Mouse (Mus musculus) gastrocnemius, postnatal 25 days (tissue): Measurements from ENCODE around the gene Ktn1. TPM values are rescaled to one million over a fixed set of nuclear protein-coding genes. Genes with fewer than 3 reads are reported as not detected.

Source experiments
- DNase-seq: peaks from one replicate; pipeline ENCODE4 v3.0.0; 2022
- total RNA-seq, 2 experiments: library from RNA; stranded (reverse); gene quantifications; 1 replicate in 1 of 2; 2 replicates in 1 of 2; pipeline ENCODE4 v1.2.3; 2021

Ktn1 gene
- total RNA-seq, 2 experiments from 2014 or later = 158 to 175 TPM

DNA sequence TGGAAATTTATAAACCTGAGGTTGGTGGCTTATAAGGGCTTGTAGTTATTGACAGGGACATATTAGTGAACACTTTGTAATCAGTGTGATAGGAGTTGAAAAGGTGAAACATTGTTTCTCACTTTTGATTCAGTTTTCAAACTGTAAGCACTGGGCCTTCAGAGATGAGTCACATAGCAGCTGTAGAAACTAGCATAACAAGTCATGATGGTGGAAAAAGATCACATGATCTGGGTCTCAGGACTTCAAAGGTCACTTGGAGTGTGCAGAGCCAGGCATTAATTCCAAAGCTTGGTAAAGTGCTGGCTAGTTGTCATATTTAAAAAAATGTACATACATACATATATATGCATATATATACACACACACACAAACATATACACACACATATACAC lies 16.2 kb downstream of the Ktn1 start:
- DNase-seq = no peak

DNA sequence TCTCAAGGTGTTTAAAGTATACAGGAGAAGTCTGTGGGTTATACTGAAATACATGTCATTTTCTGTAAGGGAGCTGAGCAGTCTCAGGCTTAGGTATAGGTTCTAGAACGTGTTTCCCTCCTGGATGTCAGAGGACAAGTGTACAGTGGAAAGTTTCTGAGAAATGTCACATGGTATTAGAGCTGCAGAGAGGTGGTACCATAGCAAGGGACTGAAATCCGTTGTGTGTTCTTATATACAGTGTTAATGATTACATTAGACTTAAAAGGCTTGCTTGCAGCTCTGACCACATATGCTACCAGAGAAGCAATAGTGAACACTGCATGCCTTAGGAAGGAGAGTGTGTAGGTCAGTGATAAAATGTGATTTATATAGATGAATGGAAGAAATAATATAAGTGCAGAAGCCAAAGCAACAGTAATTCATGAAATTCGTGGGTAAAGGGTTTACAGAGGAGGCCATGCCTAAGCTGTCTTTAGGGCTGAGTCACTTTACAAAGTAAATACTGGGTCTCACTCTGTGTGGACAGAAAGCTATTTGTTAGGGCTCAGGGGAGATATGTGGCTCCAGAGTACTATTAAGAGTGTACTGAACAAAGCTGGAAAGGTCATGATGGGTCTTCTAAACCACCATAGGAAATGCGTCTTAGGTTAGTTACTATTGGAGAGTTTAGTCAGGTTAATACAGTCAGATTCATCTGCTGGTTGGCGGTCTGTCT lies 17.0 kb downstream of the Ktn1 start:
- DNase-seq = no peak

DNA sequence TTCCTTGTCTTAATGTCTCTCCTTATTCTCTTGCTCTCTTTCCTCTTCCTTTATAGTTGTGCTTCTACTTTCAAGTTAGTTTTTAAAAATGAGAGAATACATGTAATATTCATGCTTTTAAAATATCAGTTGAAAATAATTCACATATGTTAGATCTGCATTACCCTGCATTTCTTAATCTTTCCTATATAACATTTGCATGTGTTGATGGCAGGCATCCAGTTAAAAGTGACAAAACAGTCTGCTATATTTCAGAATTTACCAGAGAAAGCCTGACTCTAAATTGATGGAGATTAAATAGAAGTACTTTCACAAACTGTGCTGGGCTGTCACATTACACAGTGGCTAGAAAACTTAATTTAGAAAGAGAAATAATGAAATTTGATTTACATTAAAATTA lies 19.8 kb downstream of the Ktn1 start:
- no peak for DNase-seq

DNA sequence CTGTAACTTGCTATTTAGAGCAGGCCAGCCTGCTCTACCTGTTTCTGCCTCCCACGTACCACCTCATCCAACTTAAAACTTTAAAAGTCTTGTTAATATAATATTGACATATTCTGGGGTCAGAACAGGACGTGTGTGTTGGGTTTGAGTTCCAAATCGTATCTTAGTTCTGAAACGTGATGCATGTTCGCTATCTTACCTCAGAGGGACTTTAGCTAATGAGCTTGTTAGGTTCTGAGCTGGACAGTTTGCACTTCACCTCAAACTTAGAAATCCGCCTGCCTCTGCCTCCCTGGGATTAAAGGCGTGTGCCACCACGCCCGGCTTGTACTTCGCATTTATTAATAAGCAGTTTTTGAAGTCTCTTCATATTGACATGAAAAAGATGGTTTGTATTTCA lies 34.6 kb downstream of the Ktn1 start:
- DNase-seq = no peak

DNA sequence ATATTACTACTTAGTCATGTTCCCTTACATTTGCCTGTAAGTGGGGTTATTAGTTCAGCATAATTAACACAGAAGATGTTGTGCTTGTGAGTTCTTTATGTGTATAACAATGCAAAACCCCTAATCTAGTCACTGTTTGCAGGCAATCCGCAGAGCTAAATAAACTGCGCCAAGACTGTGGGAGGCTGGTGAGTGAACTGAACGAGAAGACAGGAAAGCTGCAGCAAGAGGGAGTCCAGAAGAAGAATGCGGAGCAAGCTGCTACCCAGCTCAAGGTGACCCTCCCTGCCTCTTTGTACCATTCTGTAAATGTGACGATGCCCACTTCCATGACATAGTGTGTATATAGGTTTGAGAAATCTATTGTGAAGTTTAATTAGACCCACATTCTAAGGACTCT lies 36.3 kb downstream of the Ktn1 start:
- DNase-seq = no peak

DNA sequence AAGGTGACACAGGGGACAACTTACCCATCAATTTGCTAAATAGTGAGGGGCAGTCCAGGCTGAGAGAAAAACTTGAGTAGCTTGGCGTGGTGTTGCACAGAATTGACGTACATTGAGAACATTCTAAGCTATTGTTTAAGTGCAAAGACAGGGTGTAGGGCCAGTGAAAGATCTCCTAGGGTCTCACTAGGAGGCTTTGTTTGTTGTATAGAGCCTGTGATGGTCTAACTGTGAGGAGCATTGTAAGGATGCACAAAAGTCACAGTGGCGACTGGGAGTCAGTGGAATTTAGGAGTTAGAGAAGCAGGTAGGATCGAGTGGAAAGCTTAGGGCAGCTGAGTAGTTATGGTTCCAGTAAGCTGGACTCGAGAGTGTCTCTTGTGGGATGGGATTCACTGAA lies 50.9 kb downstream of the Ktn1 start:
- no peak for DNase-seq

DNA sequence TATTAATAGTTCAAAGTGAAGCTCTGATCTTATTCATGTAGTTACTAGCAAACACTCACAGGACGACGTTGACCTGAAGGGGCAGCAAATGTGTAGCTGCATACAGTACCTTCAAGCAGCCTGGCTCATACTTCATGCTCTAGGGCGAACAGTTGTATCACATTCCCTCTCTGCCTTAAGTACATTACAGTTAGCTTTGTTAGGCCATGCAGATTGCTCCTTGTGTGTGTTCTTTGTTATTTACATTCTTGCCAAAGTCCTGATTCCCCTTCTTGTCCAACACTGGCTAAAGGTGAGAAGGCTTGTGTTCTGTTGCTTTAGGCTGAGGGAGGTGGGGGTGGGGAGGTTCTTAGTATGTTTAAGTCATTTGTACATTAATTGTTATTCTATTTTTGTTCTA lies 61.3 kb downstream of the Ktn1 start:
- no peak for DNase-seq

DNA sequence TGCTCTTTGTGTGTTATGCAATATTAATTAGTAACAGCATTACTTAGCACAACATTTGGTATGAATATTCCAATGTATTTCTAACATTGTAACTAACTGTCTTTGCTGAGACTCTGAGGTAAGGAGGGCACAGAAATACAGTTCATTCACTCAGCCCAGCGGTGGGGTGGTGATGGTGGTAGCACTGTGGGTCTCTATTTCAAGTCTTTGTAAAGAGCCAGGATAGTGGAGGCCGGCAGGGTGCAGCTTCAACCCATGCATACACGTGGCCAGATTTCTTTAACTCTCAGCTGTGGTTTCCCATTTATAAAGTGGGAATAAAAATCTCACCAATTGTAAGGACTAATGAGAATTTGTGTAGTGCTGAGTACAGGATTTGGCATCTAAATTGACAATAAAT lies 67.5 kb downstream of the Ktn1 start:
- no peak for DNase-seq

DNA sequence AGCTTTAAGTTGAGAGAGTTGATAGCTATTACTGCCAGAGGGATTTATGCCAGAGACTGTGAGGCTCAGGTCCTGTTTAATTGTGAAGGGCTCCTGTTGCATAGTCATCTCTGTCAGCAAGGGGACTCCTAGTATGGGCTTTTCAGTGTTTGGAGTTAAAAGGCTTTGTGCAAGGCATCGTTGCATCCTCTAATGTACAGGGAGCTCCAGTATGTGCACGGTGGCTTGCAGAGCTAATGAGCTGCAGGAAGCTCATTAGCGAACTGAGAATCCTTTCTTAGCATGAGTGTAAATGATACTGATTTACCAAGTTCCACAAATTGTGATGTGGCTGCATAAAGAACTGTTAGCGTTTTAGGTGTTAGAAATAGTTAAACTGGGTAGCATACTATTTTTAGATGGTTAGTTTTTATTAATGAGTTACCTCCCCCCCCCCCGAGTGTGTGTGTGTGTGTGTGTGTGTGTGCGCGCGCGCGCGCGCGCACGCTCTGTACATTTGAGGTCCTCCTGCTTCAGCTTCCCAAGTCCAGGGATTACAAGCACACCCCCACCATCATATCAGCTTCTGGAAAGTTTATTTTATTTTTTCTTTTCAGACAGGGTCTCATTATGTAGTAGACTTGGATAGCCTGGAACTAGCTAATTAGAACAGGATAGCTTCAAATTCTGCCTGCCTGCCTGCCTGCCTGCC lies 69.8 kb downstream of the Ktn1 start:
- no peak for DNase-seq

DNA sequence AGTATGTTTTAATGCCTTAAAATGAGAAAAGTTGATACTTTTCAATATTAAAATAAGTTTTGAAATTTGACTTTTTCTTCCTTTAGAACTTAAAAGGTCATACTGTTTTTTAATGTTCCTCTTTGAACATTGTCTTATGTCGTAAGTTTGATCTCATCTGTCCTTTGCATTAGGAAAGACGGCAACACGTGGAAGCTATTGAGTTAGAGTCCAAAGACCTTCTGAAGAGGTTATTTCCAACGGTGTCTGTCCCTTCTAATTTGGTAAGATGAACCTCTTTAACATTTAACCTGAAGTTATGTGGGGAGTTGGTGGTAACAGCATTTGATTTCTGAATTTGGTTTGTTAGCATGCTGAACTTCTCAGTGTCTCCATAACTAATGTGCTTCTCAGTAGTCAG lies 71.8 kb downstream of the Ktn1 start:
- DNase-seq = no peak

DNA sequence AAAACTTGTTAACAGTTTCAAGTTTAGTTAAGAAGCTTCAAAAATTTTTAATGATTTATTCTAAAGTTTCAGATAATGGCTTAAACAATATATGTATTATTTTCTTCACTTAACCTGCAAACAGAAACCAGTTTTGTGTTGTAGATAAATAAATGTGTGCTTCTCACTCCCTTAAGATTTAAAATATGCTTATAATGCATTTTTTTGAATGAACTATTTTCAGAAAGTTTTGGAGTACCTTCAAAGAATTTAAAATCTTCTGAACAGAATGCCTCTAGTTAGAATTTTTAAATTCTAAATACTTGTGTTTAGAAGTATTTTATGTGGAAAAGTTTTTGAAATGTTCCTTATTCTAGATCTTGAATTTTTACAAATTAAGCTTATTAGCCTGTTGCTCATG lies 74.8 kb downstream of the Ktn1 start:
- no peak for DNase-seq

DNA sequence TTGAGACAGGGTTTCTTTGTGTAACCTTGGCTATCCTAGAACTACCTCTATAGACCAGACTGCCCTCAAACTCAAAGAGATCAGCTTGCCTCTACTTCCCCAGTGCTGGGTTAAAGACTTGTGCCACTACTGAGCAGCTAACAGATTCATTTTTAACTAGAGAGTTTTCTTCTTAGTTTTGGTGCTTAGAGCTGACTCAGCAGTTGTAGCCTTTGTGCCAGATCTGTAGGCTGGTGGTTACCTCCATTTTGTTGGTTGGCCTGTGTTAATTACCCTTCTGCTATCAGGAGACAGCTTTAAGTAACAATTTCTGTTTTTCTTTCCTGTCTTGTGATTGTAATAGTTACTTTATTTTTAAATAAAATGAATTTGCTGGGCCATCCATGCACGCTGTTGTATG lies 80.3 kb downstream of the Ktn1 start:
- no peak for DNase-seq

DNA sequence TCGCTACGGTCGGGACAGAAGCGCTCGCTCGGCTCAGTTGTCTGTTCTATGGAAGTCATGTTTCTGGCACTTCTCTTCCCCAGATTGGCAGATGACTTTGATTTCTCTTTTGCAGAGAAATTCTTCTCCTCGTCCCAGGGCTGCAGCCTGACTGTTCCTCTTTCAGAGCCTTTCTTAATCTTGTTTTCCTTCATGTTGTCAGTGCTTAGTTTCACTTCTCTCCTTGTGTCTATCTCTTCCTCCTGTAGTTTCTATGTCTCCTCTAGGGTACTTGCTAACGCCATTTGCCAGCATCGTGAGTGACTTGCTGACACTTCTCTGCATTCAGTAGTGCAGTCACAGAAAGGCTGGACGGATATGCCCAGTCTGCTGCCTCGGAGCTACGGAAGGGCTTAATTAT lies 87.1 kb downstream of the Ktn1 start:
- DNase-seq = no peak

DNA sequence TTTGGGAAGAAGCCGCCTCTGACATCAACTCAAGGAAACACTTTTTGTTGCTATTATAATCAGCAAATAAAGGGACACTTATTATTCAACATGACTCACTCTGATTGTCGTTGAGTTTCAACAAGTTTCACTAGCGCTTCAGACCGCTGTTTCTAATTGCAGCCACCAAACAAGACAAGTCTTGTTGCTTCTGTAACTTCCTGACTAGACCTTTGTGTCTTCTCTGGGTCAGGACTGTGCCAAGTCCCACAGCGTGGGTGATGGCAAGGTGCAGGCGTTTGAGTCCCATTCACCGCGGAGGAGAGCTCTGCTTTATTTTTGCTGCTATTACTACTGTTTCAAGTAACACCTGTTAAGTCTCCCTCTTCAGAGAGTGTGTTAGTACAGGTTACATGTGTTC lies 88.2 kb downstream of the Ktn1 start:
- no peak for DNase-seq

DNA sequence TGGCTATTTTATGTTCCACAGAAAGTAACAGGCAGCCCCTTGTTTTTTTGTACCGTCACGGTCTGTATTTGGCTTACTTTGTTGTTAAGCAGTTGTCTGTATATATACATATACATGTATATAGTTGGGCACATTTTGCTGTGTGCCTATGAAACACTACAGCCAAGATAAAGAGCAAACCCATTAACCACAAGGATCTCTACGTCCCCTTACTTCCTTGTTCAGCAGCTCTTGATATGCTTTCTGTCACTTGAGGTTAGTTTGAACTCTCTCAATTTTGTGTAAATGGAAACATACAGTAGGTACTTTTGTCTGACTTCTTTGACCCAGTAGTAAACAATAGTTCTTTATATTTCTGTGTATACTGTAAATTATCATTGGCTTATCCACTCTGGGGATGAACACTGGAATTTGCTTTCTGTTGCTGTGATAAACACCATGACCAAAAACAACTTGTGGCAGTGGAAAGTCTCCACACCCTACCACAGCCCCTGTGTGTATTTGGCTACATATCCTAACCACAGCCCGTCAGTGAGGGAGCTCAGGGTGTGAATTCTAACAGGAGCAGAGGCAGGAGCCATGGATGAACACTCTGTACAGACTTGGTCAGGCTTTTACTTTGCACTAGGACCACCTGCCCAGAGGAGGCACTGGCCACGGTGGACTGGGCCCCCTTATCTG lies 92.2 kb downstream of the Ktn1 start:
- no peak for DNase-seq

DNA sequence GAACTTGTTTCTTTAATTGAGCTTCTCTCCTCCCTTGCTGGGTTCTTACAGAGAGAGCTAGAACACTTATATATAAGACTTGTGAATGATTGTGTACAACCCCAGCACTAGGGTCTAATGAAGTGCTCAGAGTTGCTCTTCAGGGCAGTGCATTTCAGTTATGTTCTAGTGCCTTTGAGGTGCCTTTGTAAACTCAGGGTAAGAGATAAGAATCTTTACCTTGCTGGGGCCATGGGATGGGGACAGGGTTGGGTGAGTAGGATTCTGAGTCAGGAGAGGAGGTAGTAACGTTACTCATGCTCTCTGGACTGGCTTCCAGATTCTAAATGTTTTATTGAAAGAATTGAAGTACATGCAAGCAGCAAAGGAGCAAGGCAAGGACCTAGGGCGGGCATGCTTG lies 92.8 kb downstream of the Ktn1 start:
- no peak for DNase-seq

DNA sequence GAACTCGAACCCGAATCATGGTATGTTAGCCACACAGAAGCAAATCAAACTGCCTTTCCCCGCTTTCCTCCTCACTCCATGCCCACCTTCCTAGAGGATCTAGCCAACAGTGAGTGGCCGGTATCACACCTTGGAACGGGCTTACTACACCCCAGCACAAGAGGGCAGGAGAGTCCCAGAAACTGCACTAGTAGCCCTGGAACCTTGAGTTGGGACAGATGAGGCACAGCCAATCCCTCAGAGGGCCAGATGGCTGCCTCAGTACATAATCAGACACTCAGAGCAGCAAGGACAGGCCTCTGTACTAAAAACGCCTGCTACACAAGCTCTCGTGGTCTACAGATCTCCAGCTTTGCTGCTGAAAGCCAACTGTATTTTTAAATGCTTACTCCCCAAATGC lies 94.4 kb downstream of the Ktn1 start:
- no peak for DNase-seq

DNA sequence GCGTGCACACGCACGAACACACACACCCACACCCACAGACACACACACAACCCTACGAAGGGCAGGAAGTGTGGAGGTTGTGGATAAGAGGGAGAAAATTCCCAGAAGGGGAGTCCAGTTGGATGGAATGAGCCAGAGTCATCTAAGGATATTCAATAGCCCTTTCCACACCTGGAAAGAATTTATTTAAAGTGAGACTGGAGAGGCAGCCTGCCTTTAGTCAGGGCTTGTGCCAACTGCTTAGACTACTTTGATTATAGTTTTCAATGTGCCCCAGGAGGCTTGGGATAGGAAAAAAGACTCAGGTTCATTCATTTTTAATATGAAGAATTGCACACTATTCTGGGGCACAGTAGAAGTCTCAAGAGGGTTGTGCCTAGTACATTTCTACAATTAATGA lies 96.8 kb downstream of the Ktn1 start:
- DNase-seq = no peak

DNA sequence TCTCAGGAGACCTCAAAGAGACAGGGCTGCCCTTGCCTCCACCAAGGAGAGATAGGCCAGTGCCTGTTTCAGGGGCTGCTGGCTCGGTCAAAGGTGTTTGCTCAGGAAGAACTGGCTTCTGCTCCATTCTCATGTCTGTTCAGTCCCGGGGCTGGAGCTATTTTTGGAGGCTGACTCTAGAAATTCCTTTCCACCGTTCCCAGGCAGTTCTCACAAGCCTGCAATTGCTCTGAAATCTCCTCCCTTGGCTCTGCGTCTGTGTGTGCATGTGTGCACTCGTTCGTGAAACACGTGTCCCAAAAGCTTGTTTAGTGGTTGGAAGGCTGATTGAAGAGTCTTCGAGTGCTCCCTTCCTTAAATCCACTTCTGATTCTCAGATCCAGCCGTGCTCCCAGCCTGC lies 99.3 kb downstream of the Ktn1 start:
- DNase-seq = peak; percentile 60

DNA sequence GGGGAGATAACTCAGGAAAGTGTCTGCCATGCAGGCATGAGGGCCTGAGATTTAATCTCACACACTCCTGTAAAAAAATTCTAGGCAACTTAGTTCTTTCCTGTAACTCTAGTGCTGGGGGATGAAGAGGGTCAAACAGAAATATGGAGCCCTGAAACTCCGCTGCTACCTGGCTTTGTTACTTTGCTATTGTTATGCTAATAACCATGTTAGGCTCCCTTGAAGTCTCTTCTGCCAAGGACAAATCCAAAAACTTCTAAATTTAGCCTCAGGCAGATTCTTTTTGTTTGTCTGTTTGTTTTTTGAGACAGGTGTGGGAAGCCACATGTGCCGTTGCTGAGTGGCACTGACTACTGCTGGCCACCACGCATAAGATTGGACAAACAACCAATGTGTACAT lies 100.5 kb downstream of the Ktn1 start:
- DNase-seq = no peak

DNA sequence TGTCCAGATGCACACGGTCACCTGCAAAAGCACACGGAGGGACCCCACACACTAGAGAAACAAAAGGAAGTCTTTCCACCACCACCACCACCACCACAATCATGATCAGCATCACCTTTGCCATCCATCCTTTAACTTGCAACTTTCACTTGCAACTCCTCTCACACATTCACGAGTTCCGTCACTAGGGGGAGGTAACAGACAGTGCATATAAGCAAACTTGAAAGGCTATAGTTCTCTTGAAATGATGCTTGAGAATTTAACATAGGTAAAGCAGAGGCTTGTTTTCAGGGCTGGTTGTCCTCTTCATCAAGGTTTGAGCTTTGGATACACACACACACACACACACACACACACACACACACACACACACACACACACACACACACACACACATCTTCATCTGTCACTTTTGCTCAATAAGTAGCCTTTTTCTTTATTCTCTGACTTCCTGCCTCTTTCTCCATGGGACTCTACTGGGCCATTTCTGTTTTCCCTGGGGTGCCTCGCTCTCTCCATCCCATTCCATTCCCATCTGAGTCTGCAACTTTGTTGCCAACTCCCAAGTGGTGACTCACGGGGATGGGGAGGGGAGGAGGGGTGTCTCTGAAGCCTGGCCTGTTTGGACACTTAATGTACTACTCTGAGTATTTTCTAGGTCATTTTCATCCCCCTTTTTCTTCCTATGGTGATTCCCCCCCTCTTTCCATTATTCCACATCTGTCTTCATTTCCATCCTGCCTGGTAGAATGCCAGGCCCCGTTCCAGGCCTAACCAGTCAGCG lies 103.4 kb downstream of the Ktn1 start:
- DNase-seq = peak; percentile 61

DNA sequence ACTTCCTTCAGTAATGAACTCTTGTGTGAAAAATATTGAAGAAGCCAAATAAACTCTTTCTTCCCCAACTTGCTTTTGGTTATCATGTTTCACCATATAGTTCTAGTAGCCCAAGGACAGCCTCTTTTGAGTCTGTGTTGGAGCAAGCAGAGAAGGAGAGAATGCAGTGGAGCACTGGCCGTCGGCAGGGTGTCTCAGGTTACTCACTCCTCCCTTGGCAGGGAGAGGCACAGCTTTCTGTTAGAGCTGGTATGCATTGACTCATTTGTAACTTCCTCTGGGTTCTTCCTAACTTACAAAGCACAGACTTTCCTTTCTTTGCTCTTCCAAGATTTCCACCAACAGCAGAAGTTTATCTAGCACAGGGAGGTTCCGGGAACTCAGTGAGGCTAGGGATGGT lies 105.3 kb downstream of the Ktn1 start:
- no peak for DNase-seq
